Mouse (Mus musculus) thymus, adult 2 months (tissue): ENCODE measurements around the gene Plaa.

ENCODE experiments used
- CTCF ChIP-seq: fragments of 200-500 bp; IDR thresholded peaks from 2 replicates; pipeline ENCODE4 v1.5.1; 2012; ENCODE audit warnings: mild to moderate bottlenecking, control low read depth, low read length, moderate library complexity, borderline replicate concordance; ENCODE audit not compliant: control insufficient read depth, poor library complexity, insufficient read depth; ENCODE audit errors: extremely low read depth
- POLR2A ChIP-seq: fragments of 200-500 bp; IDR thresholded peaks from 2 replicates; pipeline ENCODE4 v1.6.1; 2012; ENCODE audit warnings: mild to moderate bottlenecking, low read length, control low read depth, moderate library complexity; ENCODE audit not compliant: control insufficient read depth, poor library complexity, insufficient read depth; ENCODE audit errors: extremely low read depth

- TF ChIP-seq CTCF: no peak
- no peak for TF ChIP-seq POLR2A
These were observed 40.9 kb downstream of the Plaa start for GRCm38 (mm10) chr4:94561954-94562648.
